Mouse (Mus musculus): ENCODE measurements at regions not wholly inside any gene's neighbourhood (a gene's known extent, or its start where the extent isn't known, plus 50 kb on each side); places are given as distances from the start of the nearest gene placed in this dataset.

GRCm38 (mm10) chr11:22635021-22635420 lies 123.1 kb downstream of the Tmem17 start:
- DNase-seq (ENCODE audit: low spot score, missing footprints) (no peak), ATAC-seq (ENCODE audit: low FRiP score) (no peak)
- Histone ChIP-seq H3K4me3 (ENCODE audit: low read depth, low read length) (no peak overlapping the region), H3K27ac (ENCODE audit: low read depth, low read length) (no peak overlapping the region), H3K9me3 (ENCODE audit: control insufficient read depth, low read length) (no peaks in the 10 kb centered on the region), H3K27me3 (ENCODE audit: control insufficient read depth, insufficient read depth, low read length) (no peaks in the 10 kb centered on the region), H3K36me3 (ENCODE audit: control insufficient read depth, insufficient read depth, low read length) (no peaks in the 10 kb centered on the region), H3K4me1 (ENCODE audit: control insufficient read depth, insufficient read depth, low read length) (no peaks in the 10 kb centered on the region), H3K4me2 (no peak overlapping the region), H3K9ac (ENCODE audit: low read length) (no peak overlapping the region)
- 58% methylated on average over 2 of the region's 2 CpGs for WGBS

- DNase-seq (ENCODE audit: low spot score, missing footprints) (no peak), ATAC-seq (ENCODE audit: low FRiP score) (no peak)
- Histone ChIP-seq H3K27me3 (ENCODE audit: control insufficient read depth, insufficient read depth, low read length) (no peaks in the 10 kb centered on the region), H3K27ac (ENCODE audit: low read depth, low read length) (no peak overlapping the region), H3K4me3 (ENCODE audit: low read depth, low read length) (no peak overlapping the region), H3K36me3 (ENCODE audit: control insufficient read depth, insufficient read depth, low read length) (no peaks in the 10 kb centered on the region), H3K9ac (ENCODE audit: low read length) (no peak overlapping the region), H3K4me2 (no peak overlapping the region), H3K9me3 (ENCODE audit: control insufficient read depth, low read length) (no peaks in the 10 kb centered on the region), H3K4me1 (ENCODE audit: control insufficient read depth, insufficient read depth, low read length) (no peaks in the 10 kb centered on the region)
- WGBS = 87% methylated on average over 7 of the region's 7 CpGs
Observed at GRCm38 (mm10) chr11:22636321-22636720, 124.4 kb downstream of the Tmem17 start.

- Histone ChIP-seq H3K4me3 (ENCODE audit: low read depth, low read length) (no peak overlapping the region), H3K4me2 (no peak overlapping the region), H3K4me1 (ENCODE audit: control insufficient read depth, insufficient read depth, low read length) (no peaks in the 10 kb centered on the region), H3K27ac (ENCODE audit: low read depth, low read length) (no peak overlapping the region), H3K9ac (ENCODE audit: low read length) (no peak overlapping the region), H3K36me3 (ENCODE audit: control insufficient read depth, insufficient read depth, low read length) (no peaks in the 10 kb centered on the region), H3K9me3 (ENCODE audit: control insufficient read depth, low read length) (no peaks in the 10 kb centered on the region), H3K27me3 (ENCODE audit: control insufficient read depth, insufficient read depth, low read length) (no peaks in the 10 kb centered on the region)
- WGBS = 83% methylated on average over 9 of the region's 9 CpGs
- no peak for DNase-seq (ENCODE audit: low spot score, missing footprints)
- no peak for ATAC-seq (ENCODE audit: low FRiP score)
Observed at GRCm38 (mm10) chr11:22636761-22637557, 125.1 kb downstream of the Tmem17 start.

GRCm38 (mm10) chr11:22638171-22638570 lies 126.3 kb downstream of the Tmem17 start:
- Histone ChIP-seq H3K4me2 (no peak overlapping the region), H3K36me3 (ENCODE audit: control insufficient read depth, insufficient read depth, low read length) (no peaks in the 10 kb centered on the region), H3K4me1 (ENCODE audit: control insufficient read depth, insufficient read depth, low read length) (no peaks in the 10 kb centered on the region), H3K27ac (ENCODE audit: low read depth, low read length) (no peak overlapping the region), H3K9me3 (ENCODE audit: control insufficient read depth, low read length) (no peaks in the 10 kb centered on the region), H3K9ac (ENCODE audit: low read length) (no peak overlapping the region), H3K27me3 (ENCODE audit: control insufficient read depth, insufficient read depth, low read length) (no peaks in the 10 kb centered on the region), H3K4me3 (ENCODE audit: low read depth, low read length) (no peak overlapping the region)
- DNase-seq (ENCODE audit: low spot score, missing footprints) (no peak), ATAC-seq (ENCODE audit: low FRiP score) (no peak)
- 86% methylated on average over 6 of the region's 6 CpGs for WGBS

- 76% methylated on average over 2 of the region's 2 CpGs for WGBS
- ATAC-seq (ENCODE audit: low FRiP score) (no peak), DNase-seq (ENCODE audit: low spot score, missing footprints) (no peak)
- Histone ChIP-seq H3K9me3 (ENCODE audit: control insufficient read depth, low read length) (no peaks in the 10 kb centered on the region), H3K27me3 (ENCODE audit: control insufficient read depth, insufficient read depth, low read length) (no peaks in the 10 kb centered on the region), H3K4me2 (no peak overlapping the region), H3K27ac (ENCODE audit: low read depth, low read length) (no peak overlapping the region), H3K9ac (ENCODE audit: low read length) (no peak overlapping the region), H3K36me3 (ENCODE audit: control insufficient read depth, insufficient read depth, low read length) (no peaks in the 10 kb centered on the region), H3K4me3 (ENCODE audit: low read depth, low read length) (no peak overlapping the region), H3K4me1 (ENCODE audit: control insufficient read depth, insufficient read depth, low read length) (no peaks in the 10 kb centered on the region)
Observed at GRCm38 (mm10) chr11:22638700-22639099, 126.8 kb downstream of the Tmem17 start.

- DNase-seq (ENCODE audit: low spot score, missing footprints) (no peak), ATAC-seq (ENCODE audit: low FRiP score) (no peak)
- WGBS = 68% methylated on average over 3 of the region's 3 CpGs
- no peak overlapping the region for H3K4me3 ChIP-seq (ENCODE audit: low read depth, low read length)
- H3K27ac ChIP-seq (ENCODE audit: low read depth, low read length) = no peak overlapping the region
- H3K4me2 ChIP-seq = no peak overlapping the region
- H3K36me3 ChIP-seq (ENCODE audit: control insufficient read depth, insufficient read depth, low read length) = no peaks in the 10 kb centered on the region
- H3K27me3 ChIP-seq (ENCODE audit: control insufficient read depth, insufficient read depth, low read length) = no peaks in the 10 kb centered on the region
- H3K9me3 ChIP-seq (ENCODE audit: control insufficient read depth, low read length) = no peaks in the 10 kb centered on the region
- no peak overlapping the region for H3K9ac ChIP-seq (ENCODE audit: low read length)
- H3K4me1 ChIP-seq (ENCODE audit: control insufficient read depth, insufficient read depth, low read length) = no peaks in the 10 kb centered on the region
Observed at GRCm38 (mm10) chr11:22640371-22640990, 128.6 kb downstream of the Tmem17 start.

- ATAC-seq (ENCODE audit: low FRiP score) (no peak), DNase-seq (ENCODE audit: low spot score, missing footprints) (no peak)
- no peaks in the 10 kb centered on the region for H3K27me3 ChIP-seq (ENCODE audit: control insufficient read depth, insufficient read depth, low read length)
Observed at GRCm38 (mm10) chr11:22641450-22641849, 129.6 kb downstream of the Tmem17 start.

GRCm38 (mm10) chr11:22644010-22644625 lies 132.2 kb downstream of the Tmem17 start:
- H3K27me3 ChIP-seq (ENCODE audit: control insufficient read depth, insufficient read depth, low read length) = no peaks in the 10 kb centered on the region
- no peak overlapping the region for H3K9ac ChIP-seq (ENCODE audit: low read length)
- WGBS = 78% methylated on average over 3 of the region's 3 CpGs
- no peak overlapping the region for H3K27ac ChIP-seq (ENCODE audit: low read depth, low read length)
- H3K36me3 ChIP-seq (ENCODE audit: control insufficient read depth, insufficient read depth, low read length) = no peaks in the 10 kb centered on the region
- DNase-seq (ENCODE audit: low spot score, missing footprints) (no peak), ATAC-seq (ENCODE audit: low FRiP score) (no peak)
- no peak overlapping the region for H3K4me3 ChIP-seq (ENCODE audit: low read depth, low read length)
- no peak overlapping the region for H3K4me2 ChIP-seq
- H3K9me3 ChIP-seq (ENCODE audit: control insufficient read depth, low read length) = no peaks in the 10 kb centered on the region
- no peaks in the 10 kb centered on the region for H3K4me1 ChIP-seq (ENCODE audit: control insufficient read depth, insufficient read depth, low read length)

More at GRCm38 (mm10) chr11:22641450-22641849, 129.6 kb downstream of the Tmem17 start:
- Histone ChIP-seq H3K4me3 (ENCODE audit: low read depth, low read length) (no peak overlapping the region), H3K4me2 (no peak overlapping the region), H3K9me3 (ENCODE audit: control insufficient read depth, low read length) (no peaks in the 10 kb centered on the region), H3K27ac (ENCODE audit: low read depth, low read length) (no peak overlapping the region), H3K36me3 (ENCODE audit: control insufficient read depth, insufficient read depth, low read length) (no peaks in the 10 kb centered on the region), H3K4me1 (ENCODE audit: control insufficient read depth, insufficient read depth, low read length) (no peaks in the 10 kb centered on the region), H3K9ac (ENCODE audit: low read length) (no peak overlapping the region)
- 89% methylated on average over 1 of the region's 1 CpGs for WGBS

- WGBS = 69% methylated on average over 1 of the region's 1 CpGs
Observed at GRCm38 (mm10) chr11:22644877-22645276, 133.0 kb downstream of the Tmem17 start.

More at GRCm38 (mm10) chr11:22644877-22645276, 133.0 kb downstream of the Tmem17 start:
- H3K4me1 ChIP-seq (ENCODE audit: control insufficient read depth, insufficient read depth, low read length) = no peaks in the 10 kb centered on the region
- H3K36me3 ChIP-seq (ENCODE audit: control insufficient read depth, insufficient read depth, low read length) = no peaks in the 10 kb centered on the region
- no peak for ATAC-seq (ENCODE audit: low FRiP score)
- no peaks in the 10 kb centered on the region for H3K9me3 ChIP-seq (ENCODE audit: control insufficient read depth, low read length)
- no peak for DNase-seq (ENCODE audit: low spot score, missing footprints)
- H3K4me3 ChIP-seq (ENCODE audit: low read depth, low read length) = no peak overlapping the region
- no peaks in the 10 kb centered on the region for H3K27me3 ChIP-seq (ENCODE audit: control insufficient read depth, insufficient read depth, low read length)
- H3K9ac ChIP-seq (ENCODE audit: low read length) = no peak overlapping the region
- H3K27ac ChIP-seq (ENCODE audit: low read depth, low read length) = no peak overlapping the region
- no peak overlapping the region for H3K4me2 ChIP-seq
